Mouse (Mus musculus) thymus, postnatal 36 days (tissue): ENCODE measurements around the gene Ctbp2.

Source experiments
- DNase-seq, 2 experiments: peaks; one replicate each; pipeline ENCODE4 v3.0.0; 2022; ENCODE audit warnings: mixed read lengths in 2 of 2

Ctbp2 gene

GRCm38 (mm10) chr7:133123999-133124700 is at the start of gene Ctbp2:
TSS of gene Ctbp2 (minus strand) at chr7:133124354.
- DNase-seq, result peak in 1 of 2 experiments; percentile 25

- no peak for DNase-seq
Measured at GRCm38 (mm10) chr7:133171403-133172032, 47.4 kb upstream of the Ctbp2 start.

- no peak for DNase-seq
Measured at GRCm38 (mm10) chr7:133168928-133169327, 44.8 kb upstream of the Ctbp2 start.

GRCm38 (mm10) chr7:133167903-133168302 is 43.7 kb upstream of the Ctbp2 start:
- DNase-seq, result no peak

- no peak for DNase-seq
Measured at GRCm38 (mm10) chr7:133164770-133165169, 40.6 kb upstream of the Ctbp2 start.

- no peak for DNase-seq
Measured at GRCm38 (mm10) chr7:133163011-133163410, 38.9 kb upstream of the Ctbp2 start.

- DNase-seq, result no peak
Measured at GRCm38 (mm10) chr7:133162131-133162530, 38.0 kb upstream of the Ctbp2 start.

- DNase-seq, result no peak
Measured at GRCm38 (mm10) chr7:133161362-133162080, 37.4 kb upstream of the Ctbp2 start.

- no peak for DNase-seq
Measured at GRCm38 (mm10) chr7:133159519-133159918, 35.4 kb upstream of the Ctbp2 start.

GRCm38 (mm10) chr7:133155621-133156020 is 31.5 kb upstream of the Ctbp2 start:
- DNase-seq, result no peak

- no peak for DNase-seq
Measured at GRCm38 (mm10) chr7:133154846-133155245, 30.7 kb upstream of the Ctbp2 start.

GRCm38 (mm10) chr7:133139689-133140336 is 15.7 kb upstream of the Ctbp2 start:
- DNase-seq, result no peak

GRCm38 (mm10) chr7:133133552-133133951 is 9.4 kb upstream of the Ctbp2 start:
- no peak for DNase-seq

- no peak for DNase-seq
Measured at GRCm38 (mm10) chr7:133132702-133133101, 8.5 kb upstream of the Ctbp2 start.

GRCm38 (mm10) chr7:133124701-133125485 is 739 bp upstream of the Ctbp2 start:
- no peak for DNase-seq

- DNase-seq, result no peak
Measured at GRCm38 (mm10) chr7:133123244-133123998, 733 bp downstream of the Ctbp2 start, which contains the start of gene Fgfr2. TSS of gene Fgfr2 (minus strand) at chr7:133123350.

- no peak for DNase-seq
Measured at GRCm38 (mm10) chr7:133122379-133123243, 1.5 kb downstream of the Ctbp2 start.

GRCm38 (mm10) chr7:133121661-133122378 is 2.3 kb downstream of the Ctbp2 start:
- DNase-seq, result no peak

- DNase-seq, result no peak
Measured at GRCm38 (mm10) chr7:133121080-133121607, 3.0 kb downstream of the Ctbp2 start.
